Mouse (Mus musculus) brain, embryonic 18.5 days (tissue): ENCODE data around the gene Hprt.

Experiments used
- DNase-seq: peaks from one replicate; pipeline ENCODE4 v3.0.0-alpha.2; 2012; ENCODE audit warnings: low read depth, low spot score

The Hprt gene

GRCm38 (mm10) chrX:53041006-53041405, 53.1 kb downstream of the Hprt start:
- DNase-seq: no peak

GRCm38 (mm10) chrX:53045187-53045903, 57.4 kb downstream of the Hprt start:
- no peak for DNase-seq

- DNase-seq: no peak
These were observed 58.1 kb downstream of the Hprt start for GRCm38 (mm10) chrX:53046033-53046432.

GRCm38 (mm10) chrX:53046911-53047310, 59.0 kb downstream of the Hprt start:
- no peak for DNase-seq

GRCm38 (mm10) chrX:53049196-53049595, 61.3 kb downstream of the Hprt start:
- DNase-seq: no peak

- no peak for DNase-seq
These were observed 62.4 kb downstream of the Hprt start for GRCm38 (mm10) chrX:53050353-53050752.

- no peak for DNase-seq
These were observed 64.9 kb downstream of the Hprt start for GRCm38 (mm10) chrX:53052652-53053500.

GRCm38 (mm10) chrX:53053885-53054284, 65.9 kb downstream of the Hprt start:
- DNase-seq: no peak

GRCm38 (mm10) chrX:53055771-53056170, 67.8 kb downstream of the Hprt start:
- no peak for DNase-seq

GRCm38 (mm10) chrX:53056627-53057026, 68.7 kb downstream of the Hprt start:
- no peak for DNase-seq

GRCm38 (mm10) chrX:53057054-53057759, 69.3 kb downstream of the Hprt start:
- DNase-seq: no peak

GRCm38 (mm10) chrX:53057760-53058090, 69.8 kb downstream of the Hprt start:
- DNase-seq: no peak

GRCm38 (mm10) chrX:53058459-53059280, 70.7 kb downstream of the Hprt start:
- DNase-seq: no peak

- no peak for DNase-seq
These were observed 71.6 kb downstream of the Hprt start for GRCm38 (mm10) chrX:53059426-53060007.

- DNase-seq: no peak
These were observed 76.5 kb downstream of the Hprt start for GRCm38 (mm10) chrX:53064406-53064805.
